Mouse (Mus musculus) right cerebral cortex, postnatal 4 days (tissue): ENCODE results near the gene Krt84.
"Not testable (repeated sequence)": the region's sequence is repeated elsewhere in the genome, so short reads cannot be mapped to it uniquely, and the experiment has no call there.

Experiments
- DNase-seq: peaks from one replicate; pipeline ENCODE4 v3.0.0-alpha.2; 2022

Gene Krt84

DNA sequence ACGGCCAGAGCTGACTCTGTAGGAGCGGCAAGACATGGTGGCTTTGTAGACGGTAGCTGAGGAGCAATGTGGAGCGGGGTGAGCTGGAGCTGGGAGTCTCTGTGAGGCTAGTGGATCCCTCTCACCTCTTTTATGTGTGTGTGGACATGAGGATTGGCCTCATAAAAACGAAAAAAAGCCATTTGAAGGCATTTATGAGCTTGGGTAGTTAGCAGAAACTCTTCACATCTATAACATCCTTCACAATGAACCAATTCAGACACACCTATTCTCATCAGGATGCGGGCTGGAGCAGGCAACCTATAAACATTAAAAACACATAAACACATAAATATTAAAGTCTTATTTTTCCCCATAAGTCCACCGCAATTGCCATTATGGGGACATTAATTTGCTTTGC is at the start of gene Krt84:
Krt84 (minus strand) TSS at position 101 of the 400 bp plus-strand sequence.
- DNase-seq: no peak

DNA sequence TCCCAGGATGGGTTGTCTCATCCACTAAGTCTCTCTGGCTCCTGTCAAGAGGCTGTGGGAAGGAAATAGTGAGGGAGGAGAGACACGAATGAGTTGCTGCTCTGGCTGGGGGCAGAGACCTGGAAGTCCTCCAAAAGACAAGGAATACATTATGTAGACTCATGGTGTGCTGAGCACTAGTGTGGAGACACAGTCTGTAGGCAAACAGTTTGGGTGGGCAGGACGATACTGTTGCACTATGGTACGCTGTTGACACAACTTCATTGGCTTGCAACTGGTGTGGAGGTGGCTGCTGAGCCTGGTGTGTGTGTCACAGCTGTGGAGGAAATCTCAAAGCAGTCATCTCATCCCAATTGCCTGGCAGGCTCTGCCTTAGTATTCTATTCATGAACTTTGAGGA is 49.1 kb upstream of the Krt84 start:
- DNase-seq: no peak

DNA sequence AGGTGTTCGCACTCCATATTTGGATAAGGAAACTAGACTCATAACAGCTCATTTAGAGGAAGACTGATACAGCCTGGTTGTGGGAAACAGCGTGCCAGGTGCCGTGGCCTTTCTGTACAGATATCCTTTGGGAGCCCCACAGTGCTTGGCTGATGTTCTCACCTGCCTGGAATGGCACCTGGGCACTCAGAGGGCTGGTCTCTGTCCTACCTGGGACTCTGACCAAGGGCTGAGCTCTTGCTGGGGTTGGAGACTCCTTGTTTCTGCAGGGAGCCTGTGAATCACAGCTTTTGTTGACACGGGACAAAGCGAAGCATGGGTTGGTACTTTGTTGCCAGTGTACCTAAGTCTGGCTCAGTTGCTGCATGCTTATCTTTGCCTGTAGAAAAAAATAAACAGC is 42.9 kb upstream of the Krt84 start:
- no peak for DNase-seq

DNA sequence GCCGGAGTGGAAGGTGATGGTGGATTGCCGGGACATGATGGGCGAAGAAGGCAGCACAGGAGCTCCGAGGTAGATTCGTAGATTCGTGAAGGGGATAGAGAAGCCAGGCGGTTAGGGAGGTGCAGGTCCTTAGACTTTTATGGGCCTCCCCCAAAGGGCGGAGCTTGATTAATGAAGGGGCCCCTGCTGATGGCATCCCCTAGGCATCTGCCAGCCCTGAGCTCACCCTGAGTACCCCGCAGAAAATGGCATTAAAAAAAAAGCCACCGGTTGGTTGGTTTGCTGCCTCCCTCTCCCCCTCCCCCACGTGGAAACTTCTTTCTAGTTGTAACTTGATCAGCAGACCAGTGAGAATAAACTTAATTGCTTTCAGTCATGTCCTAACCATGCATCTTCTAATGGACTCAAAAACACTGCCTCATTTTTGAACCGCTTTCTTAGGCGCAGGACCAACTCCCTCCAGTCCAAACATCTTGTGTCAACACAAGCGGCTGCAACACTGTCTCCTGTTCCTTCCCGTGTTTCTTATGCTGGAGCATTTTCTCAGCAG is 41.3 kb upstream of the Krt84 start, which contains the start of gene Krt75:
Krt75 (minus strand) TSS at position 109 of the 550 bp plus-strand sequence.
- no peak for DNase-seq

DNA sequence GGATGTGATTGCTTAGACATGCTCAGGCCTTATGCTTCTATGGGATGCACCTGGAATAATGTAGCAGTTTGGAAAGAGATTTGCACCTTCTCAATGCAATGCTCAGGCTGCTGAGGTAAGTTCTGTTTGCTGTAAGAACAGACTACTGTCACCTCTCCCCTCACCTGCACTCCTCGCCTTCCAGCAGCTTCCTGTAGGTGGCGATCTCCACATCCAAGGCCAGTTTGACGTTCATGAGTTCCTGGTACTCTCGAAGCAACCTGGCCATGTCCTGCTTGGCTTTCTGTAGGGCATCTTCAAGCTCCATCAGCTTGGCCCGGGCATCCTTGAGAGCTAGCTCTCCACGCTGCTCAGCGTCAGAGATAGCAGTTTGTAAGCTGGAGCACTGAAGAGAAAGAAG is 35.2 kb upstream of the Krt84 start:
- DNase-seq: no peak

DNA sequence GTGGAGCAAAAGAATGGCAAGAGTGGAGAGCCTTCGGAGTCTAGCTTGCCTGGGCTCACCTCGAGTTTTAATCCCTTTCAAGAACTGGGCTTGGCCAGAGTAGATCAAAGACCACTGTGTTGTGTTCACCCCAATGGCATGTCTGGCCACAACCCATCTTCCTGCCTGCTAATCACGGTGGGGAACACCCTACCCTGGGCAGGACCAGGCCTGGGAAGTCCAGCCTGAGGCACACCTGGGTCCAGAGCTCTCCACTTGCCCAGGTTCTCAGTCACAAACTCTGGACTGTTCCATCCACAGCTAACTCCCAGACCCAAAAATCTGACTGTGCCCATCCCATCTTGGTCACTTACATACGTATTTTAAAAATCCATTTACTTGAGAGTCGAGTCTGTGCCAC is 30.2 kb upstream of the Krt84 start, which contains the start of gene Krt90:
Krt90 (minus strand) TSS at position 101 of the 400 bp plus-strand sequence.
- no peak for DNase-seq

DNA sequence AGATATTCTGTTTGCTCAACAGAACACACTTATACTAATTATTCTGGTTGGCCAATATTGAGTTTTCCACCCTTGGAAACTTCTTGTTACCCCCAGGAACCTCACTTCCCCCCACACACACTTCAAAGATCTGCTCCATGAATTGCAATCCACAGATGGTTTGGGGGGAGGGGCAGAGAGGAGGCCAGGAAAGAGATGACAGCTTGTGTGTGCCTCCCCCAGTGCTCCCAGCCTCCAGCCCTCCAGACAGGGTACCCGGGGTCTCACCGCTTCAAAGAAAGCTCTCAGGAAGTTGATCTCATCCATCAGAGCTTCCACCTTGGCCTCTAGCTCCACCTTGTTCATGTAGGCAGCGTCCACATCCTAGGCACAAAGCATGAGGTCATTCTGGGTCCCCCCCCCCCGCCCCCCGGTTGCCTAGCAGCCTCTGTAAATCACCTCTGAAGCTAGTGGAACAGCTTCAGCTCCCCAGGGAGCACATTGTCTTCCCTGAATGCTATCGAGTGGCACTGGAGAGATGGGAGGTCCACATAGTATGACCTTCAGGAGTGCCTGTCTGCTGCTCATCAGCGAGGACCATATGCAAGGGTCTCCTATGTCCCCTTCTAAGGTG is 25.5 kb upstream of the Krt84 start:
- no peak for DNase-seq

DNA sequence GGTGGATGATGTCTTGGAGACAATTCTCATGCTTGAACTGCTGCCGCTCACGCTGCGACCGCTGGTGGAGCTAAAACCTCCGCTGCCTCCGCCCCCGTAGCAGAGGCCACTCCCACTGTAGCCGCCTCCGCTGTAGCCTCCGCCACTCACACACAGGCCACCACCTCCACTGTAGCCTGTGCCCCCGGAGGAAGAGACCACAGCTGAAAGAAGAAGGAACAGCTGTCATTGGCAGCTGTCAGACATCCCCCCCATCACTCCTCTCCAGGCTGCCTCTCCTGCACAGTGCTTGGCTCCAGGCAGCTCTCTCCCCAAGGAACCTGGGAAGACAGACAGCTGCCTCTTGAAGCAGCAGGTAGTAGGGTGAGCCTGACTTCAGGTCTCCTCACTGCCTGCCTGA is 20.5 kb upstream of the Krt84 start:
- peak; percentile 16 for DNase-seq

DNA sequence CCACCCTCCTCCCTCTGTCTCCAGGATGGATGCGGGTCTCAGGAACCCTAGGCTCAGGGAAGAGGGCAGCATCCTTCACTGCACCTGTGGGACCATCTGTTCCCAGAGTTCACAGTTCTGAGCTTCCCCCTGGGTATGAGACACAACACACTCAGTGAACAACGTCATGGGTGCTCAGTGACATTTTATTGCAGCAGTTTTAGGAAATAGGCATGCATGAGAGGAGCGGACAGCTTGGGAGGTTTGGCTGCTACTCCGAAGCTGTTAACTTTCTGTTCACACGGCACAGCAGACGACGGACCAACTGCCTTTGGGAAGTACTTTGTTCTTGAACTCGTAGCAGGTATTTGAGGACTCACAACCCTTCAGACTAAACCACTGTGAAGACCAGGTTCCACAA is 19.6 kb upstream of the Krt84 start:
- DNase-seq: no peak

DNA sequence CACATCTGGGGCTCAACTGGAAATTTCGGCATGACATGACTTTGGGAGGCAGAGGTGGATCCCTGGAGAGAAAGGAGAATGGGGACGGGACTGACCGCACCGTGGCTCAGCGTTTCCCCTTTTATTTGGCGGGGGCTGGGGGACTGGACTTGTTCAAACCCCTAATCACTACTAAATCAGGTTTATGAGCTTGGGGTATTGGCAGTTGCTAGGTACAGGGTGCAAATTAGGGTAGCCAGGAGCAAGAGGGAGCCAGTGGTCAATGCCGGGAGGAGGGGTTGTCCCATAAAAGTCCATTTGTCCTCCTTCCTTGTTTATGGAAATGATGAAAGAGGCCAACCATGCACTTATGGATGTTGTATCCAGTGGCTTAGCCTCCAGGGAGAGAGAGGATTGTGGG is 17.9 kb upstream of the Krt84 start, which contains the start of gene Krt82:
Krt82 (minus strand) TSS at position 101 of the 400 bp plus-strand sequence.
- DNase-seq: no peak

DNA sequence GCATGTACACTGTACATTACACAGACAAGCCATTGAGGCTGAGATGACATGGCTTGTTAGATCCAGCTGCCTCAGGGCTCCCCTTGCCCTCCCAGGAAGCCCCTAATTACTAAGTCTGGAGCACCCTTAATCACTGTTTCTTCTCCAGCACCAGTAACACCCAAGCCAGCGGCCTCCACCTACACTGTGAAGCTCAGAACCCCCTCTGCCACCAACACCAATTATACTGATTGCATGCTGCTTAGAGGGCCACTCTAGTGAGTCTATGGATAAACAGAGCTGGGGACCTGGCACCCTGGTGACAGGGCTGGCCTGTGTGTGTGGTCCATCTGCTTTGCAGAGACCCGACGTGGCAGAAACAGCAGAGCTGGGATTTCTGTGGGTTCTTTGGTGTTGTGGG is 11.9 kb upstream of the Krt84 start:
- no peak for DNase-seq

DNA sequence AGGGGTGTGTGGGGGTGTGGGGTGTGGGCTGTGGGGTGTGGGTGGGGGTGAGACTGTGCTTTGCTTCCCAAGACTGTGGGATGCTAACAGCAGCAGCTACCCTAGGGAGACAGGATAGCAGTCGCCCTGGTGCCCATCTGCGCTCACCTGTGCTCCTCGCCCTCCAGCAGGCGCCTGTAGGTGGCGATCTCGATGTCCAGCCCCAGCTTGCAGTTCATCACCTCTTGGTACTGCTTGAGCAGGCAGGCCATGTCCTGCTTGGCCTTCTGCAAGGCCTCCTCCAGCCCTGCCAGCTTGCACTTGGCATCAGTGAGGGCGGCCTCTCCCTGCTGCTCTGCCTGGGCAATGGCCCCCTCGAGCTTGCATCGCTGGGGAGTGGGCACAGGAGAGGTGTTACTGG is 9.9 kb upstream of the Krt84 start:
- no peak for DNase-seq

DNA sequence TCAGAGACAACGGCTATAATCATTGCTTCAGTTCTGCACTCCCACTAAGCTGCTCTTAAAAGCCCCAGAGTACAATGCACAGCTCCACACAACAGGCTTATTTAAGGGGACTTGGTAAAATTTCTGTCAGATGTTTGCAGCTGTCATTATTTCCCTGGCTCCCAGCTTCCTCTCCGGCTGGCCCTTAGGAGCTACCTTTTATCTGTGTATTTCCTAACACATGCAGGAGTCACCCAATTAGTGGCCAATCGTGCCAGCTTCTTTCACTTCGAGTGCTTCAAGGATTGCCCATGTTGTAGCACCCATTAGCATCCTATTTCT is 5.9 kb upstream of the Krt84 start:
- no peak for DNase-seq

DNA sequence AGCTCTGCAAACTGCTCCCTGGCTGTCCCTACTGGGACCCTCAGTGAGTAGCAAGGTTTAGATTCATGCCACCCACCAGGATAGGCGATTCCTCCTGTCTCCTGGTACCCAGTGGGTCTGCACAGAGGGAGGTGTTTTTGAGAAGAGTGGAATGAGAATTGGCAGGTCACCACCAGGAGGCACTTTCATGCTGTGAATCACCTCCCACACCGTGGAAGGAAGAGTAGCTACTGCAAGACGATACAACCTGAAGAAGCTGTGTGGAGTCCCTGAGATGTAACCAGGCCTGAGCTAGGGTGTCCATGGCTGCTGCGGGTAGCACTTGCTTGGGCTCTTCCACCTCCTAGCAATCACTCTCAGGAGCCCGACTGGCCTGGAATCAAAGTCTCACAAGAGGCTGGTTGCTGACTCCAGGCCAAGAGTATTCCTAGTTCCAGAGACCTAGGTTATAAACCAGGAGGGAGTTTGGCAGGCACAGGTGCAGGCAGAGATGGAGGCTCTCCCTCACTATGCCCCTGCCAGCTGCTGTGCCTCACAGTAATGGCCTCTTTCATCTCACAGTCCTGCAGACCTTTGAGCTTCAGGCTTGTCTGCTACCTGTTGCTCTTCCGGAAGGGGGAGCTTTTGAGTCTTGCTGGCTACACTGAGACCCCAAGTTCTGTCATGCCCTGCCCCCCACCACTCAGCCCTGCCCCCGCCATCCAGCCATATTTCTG is 5.4 kb upstream of the Krt84 start:
- no peak for DNase-seq

DNA sequence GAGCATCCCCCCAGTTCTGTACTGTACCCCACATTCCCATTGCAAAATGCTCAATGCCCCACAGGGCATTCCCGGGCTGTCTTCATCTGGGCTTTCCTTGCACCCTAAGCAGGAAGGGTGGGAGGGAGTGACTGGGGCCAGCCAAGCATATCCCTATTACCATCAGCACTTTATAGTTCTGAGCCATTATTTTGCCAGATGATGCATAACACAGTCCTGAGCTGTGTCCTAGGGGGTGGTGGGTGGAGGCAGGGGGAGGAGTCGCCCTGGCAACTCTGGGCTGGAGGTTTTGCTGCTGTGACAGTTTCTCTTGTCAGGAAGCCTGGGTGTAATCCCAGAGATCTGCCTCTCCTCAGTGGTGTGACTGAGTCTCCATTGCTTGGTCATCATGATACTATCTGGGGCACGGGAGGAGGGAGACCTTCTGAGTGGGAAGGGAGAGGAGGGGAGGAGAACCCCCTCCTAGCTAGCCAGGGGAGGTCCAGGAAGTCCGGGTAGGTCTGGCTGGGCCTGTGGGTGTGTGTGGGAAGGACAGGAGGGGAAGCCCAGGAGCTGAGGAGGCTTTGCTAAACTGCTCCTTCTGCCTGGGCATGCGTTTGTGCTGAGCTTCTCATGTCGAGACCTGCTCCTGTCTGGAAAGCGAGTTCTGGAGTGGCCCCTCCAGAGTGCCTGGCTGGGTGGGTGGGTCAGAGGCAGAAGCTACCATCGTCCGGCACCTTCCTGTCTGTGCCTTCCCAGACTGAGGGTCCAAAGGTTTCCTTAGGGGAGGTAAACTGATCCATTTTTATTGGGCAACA is 3.6 kb upstream of the Krt84 start:
- no peak for DNase-seq

DNA sequence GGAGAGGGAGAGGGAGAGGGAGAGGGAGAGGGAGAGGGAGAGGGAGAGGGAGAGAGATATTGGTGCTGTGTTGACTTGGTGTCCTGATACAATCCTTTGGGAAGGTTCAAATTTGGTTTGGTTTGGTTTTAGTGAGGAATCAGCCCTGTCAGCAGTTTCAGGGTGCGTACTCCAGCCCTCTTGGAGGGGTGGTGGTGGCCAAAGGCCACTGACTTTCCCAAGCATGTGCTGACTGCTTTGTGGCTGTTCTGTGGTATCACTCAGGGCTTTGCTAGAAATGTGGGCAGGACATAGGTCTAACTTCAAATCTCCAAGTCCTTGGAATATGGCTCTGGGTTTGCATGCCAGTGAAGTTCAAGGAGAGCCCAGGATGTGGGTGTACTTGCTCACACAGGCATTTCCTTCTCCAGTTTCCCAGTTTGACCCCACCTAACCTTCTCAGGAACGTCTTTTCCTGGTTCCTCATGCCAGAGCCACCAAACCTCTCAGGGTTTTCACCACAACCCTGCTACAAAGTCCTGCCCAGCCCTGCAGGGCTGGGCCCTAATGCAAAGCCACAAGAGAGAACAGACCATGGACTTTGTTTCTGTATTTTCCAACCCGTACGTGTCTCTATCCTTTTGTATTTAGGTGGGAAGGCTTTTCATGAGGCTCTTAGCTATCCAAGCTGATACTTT is 9.9 kb downstream of the Krt84 start:
- DNase-seq: no peak

DNA sequence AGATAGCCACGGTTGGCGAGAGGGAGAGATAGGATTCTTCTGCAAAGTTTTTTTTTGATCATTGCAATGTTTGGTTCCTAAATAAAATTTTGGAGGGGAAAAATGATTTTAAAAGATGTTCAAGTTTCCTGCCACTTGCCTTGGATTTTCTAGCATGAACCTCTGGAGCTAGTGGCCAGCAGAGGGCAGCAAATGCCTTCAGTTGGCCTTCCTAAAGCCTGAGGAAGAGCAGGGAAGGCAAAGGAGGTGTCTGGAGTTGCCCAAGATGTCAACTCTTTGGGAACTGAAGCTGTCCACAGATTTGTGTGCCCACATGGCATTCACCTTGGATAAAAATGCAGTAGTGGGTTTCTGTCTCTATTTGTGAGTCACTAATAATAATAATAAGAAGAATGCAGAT is 12.8 kb downstream of the Krt84 start:
- DNase-seq: peak; percentile 90

DNA sequence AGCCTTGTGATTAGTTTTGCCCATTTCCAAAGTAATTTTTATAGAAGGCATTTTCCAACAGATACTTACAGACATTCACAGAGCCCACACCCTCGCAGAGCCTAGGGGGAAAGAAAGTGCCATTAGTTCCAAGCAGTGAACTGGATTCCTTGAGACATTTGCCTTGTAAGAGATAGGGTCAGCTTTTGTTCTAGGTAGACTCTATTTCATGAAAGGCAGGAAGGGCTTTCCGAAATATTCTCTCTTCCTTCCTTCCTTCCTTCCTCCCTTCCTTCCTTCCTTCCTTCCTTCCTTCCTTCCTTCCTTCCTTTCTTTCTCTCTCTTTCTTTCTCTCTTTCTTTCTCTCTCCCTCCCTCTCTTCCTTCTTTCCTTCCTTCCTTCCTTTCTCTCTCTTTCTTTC is 15.5 kb downstream of the Krt84 start, which contains the start of gene Gm49425:
Gm49425 (minus strand) TSS at position 101 of the 400 bp plus-strand sequence.
- DNase-seq: not testable (repeated sequence)

DNA sequence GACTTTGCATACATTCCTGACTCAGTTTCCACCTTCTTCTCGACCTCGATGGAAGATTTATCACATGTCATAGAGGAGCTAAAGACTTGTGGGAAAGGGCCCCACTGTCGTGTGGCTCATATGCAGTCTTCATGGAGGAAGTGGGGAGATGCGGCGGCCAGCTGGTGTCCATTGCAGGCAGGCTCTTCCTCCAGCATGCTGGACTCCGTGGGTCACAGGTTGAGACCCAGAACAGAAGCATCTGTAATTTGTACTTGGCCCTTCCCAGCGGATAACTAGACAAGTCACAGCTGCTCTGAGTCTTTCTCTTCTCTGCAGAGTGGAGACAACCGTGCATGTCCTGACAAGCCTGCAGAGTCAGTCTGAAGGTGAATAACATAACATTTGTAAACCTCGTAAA is 24.4 kb downstream of the Krt84 start:
- no peak for DNase-seq

DNA sequence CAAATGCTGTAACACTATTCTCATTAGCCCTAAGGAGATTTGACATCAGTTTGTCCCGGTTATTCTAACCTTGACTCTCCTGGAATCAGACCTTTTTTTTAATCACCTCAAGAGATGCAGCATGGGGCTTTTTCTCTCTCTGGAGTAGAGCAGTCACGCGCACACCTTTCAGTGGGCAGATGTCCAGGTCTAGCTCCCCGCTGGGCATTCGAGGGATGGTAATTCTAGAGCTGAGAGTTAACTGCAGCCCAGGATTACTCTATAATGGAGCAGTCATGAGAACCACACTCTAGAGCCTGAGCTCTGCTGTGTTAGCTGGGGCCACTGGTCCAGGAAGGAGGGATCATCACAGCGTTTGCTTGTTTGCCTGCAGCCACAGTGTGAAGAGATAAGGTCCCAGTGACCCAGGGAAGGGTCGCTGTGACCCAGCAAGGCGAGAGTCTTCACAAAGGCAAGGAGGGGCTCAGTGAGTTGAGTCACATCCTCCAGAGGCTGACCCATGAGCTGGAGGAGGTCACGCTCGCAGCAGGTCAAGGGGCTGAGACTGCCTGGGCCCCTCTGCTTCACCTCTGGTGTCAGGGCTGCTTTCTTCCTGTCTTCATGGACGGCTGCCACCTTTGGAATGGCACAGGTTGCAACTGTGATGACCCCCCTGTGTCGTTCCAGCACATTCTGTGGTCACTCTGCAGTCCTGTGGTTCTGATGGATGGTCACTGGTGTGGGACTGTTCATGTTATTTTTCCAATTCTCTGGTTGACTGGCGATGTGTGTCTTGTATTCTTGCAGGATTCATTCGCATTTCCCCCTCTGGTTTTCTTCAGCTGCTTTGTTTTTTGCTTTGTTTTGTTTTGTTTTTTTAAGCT is 25.5 kb downstream of the Krt84 start:
- no peak for DNase-seq

DNA sequence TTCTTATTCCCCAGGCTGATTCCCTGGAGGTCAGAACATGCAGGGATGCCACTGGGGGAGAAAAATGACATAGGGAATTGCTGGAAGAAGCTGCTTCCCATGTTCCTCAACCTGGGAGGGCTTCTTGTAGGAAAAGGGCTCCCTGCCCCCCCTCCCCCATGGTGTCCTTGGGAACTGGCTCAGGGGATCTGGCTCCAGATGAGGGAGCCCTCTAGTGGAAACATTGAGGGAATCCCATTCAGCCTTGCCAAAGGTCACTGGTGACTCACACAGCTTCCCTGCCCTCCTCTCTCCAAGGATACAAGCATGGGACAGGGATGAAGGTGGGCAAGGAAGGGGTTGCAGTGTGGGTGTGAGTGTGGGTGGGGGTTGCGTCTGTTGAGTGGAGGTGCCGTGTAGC is 35.4 kb downstream of the Krt84 start:
- no peak for DNase-seq

DNA sequence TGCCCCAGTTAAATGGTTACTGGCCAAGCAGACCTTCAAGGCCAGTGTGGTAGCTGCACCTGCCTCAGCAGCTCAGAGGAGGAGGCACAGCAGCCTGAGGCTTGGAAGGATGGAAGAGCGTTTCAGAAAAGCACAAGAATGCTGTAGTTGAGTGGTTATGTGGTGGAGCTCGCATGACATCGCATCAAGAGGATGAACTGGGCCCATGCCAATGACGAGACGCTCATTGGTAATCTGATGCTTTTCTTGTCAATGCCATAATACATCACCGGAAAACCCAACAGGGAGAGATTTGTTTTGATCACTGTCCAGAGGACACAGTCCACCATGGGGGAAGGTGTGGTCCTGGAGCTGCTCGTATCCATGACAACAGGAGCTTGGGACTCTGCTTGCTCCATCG is 37.4 kb downstream of the Krt84 start:
- no peak for DNase-seq
